Mouse (Mus musculus) kidney, adult 2 months (tissue): ENCODE measurements at regions not wholly inside any gene's neighbourhood (a gene's known extent, or its start where the extent isn't known, plus 50 kb on each side); places are given as distances from the start of the nearest gene placed in this dataset.

Experiments used
- DNase-seq: peaks from one replicate; pipeline ENCODE4 v3.0.0; 2021
- H3K27ac ChIP-seq: fragments of 200-500 bp; 2 replicates; pipeline ENCODE4 v1.5.1; 2012; ENCODE audit warnings: low read depth, low read length, control low read depth, inconsistent platforms; ENCODE audit not compliant: insufficient read depth
- H3K27me3 ChIP-seq: fragments of 200-500 bp; replicated peaks from 2 replicates; pipeline ENCODE4 v1.6.1; 2012; ENCODE audit warnings: mild to moderate bottlenecking, moderate library complexity, low read length, inconsistent platforms; ENCODE audit not compliant: control insufficient read depth, insufficient read depth
- H3K36me3 ChIP-seq: fragments of 200-500 bp; 2 replicates; pipeline ENCODE4 v1.6.1; 2012; ENCODE audit warnings: mild to moderate bottlenecking, moderate library complexity, low read length, inconsistent platforms; ENCODE audit not compliant: control insufficient read depth, insufficient read depth
- H3K4me1 ChIP-seq: fragments of 200-500 bp; 2 replicates; pipeline ENCODE4 v1.6.1; 2011; ENCODE audit warnings: low read length; ENCODE audit not compliant: control insufficient read depth, insufficient read depth
- H3K4me3 ChIP-seq: fragments of 200-500 bp; 2 replicates; pipeline ENCODE4 v1.5.1; 2011; ENCODE audit warnings: mild to moderate bottlenecking, low read depth, low read length, control low read depth; ENCODE audit not compliant: insufficient read depth
- CTCF ChIP-seq: fragments of 200-500 bp; conservative IDR thresholded peaks from 2 replicates; pipeline ENCODE4 v1.5.1; 2011; ENCODE audit warnings: low read depth, mild to moderate bottlenecking, control low read depth, low read length, moderate library complexity, mixed read lengths; ENCODE audit not compliant: insufficient read depth, insufficient read length
- POLR2A ChIP-seq: fragments of 200-500 bp; IDR thresholded peaks from one replicate; pipeline ENCODE4 v1.6.1; 2011; ENCODE audit warnings: low read depth, low read length, control low read depth
- WGBS: fragments of 180-500 bp; shearing (Covaris S2); methylation state at CpG from one replicate; pipeline ENCODE4 v1.1.7; 2018; 5-methylcytosine and 5-hydroxymethylcytosine counted together

DNA sequence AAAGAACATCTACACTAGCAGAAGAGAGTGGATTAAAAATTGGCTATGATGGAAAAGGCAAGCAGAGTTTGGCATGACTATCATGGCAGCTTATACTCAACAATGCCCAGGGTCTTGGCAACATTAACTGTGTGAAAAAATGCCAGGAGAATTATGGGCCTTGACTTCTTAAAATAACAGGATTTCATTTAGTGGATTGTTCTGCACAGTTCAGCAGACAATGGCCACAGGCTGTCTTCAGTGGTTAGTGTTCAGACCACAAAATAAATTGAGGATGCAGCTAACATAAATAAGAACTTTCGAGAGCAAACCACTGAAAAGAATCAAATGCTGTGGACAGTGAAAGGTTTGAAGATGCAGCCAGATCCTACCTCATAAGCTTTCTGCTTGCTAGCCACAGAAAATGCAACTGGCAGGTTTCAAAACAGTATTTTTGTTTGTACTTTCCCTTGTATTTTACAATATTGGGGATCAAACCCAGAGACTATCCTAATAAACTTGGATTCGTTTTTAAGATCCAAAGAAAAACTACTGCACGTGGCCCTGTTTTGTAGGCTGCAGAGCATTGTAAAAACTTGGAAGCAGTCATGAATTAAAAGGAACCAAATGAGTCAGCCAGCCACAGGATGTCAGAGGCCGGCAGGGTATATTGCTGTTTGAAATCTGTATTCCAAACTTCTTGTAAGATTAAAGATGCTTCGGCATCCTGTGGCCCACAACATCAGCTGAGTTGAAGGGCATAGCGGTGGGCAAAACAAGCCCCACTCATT is 603.2 kb upstream of the Klf6 start:
- Histone ChIP-seq H3K27ac (no peak overlapping the region), H3K4me1 (no peaks in the 10 kb centered on the region), H3K36me3 (no peaks in the 10 kb centered on the region), H3K27me3 (no peaks in the 10 kb centered on the region), H3K4me3 (no peak overlapping the region)
- TF ChIP-seq POLR2A = no peak
- DNase-seq = no peak
- 54% methylated on average over 6 of the region's 6 CpGs for WGBS

DNA sequence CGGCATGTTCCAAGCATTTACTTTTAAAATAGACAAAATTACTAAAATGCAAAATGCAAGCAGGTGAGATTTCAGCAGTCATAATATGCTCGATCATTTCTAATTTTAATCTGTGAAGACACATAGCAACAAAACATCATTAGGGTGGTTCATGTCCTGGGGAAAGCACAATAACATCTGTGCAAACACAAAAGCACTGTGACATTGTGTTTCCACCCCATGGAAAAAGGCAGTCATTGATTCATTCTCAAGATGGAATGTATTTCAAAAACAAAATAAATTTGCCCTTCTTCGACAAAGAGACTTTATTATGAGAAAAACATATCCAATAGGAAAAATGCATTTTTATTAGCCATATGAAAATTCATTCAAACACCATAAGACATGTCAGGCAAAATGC is 601.5 kb upstream of the Klf6 start:
- Histone ChIP-seq H3K36me3 (no peaks in the 10 kb centered on the region; the same call in 1 of the 2 replicates), H3K27ac (no peak overlapping the region), H3K4me3 (no peak overlapping the region), H3K27me3 (no peaks in the 10 kb centered on the region), H3K4me1 (no peaks in the 10 kb centered on the region)
- no peak for TF ChIP-seq CTCF
- no peak for DNase-seq
- 85% methylated on average over 3 of the region's 3 CpGs for WGBS

DNA sequence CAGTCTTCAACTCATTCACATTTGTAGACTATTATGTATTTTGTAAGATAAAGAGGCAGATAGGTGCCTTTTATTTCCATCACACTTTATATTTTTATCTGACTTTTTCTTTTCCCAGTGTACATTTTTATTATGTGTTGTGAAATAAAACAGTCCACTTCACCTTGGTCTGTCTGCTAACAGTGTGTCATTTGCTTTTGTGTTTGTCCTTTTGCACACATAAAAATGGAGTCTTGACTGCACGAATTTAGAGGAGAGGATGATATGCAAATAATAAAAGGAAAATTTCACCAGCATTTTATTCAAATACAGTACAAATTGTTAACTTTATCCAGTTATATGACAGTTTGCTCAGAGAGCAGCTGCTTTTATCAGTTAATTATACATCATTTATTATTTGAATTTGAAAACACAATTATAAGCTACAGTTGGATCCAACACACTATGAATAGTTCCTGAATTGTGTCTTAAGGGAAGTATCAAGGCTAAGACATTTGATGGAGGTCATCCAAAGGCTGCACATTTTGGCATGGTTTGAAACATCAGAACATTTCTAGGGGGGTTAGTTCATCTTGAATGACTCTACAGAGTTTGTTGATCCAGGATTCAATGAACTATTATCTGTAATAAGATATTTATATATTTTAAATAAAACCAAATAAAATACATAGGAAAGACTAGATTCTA is 588.6 kb upstream of the Klf6 start:
- 76% methylated on average over 1 of the region's 1 CpGs for WGBS
- no peaks in the 10 kb centered on the region for H3K27me3 ChIP-seq
- H3K4me3 ChIP-seq = no peak overlapping the region
- DNase-seq = no peak
- no peak overlapping the region for H3K27ac ChIP-seq
- H3K4me1 ChIP-seq = no peaks in the 10 kb centered on the region
- no peak for TF ChIP-seq CTCF
- TF ChIP-seq POLR2A = no peak
- H3K36me3 ChIP-seq = no peaks in the 10 kb centered on the region

GRCm38 (mm10) chr13:5276564-5276963 is 584.7 kb upstream of the Klf6 start:
- 70% methylated on average over 1 of the region's 1 CpGs for WGBS
- Histone ChIP-seq H3K27ac (no peak overlapping the region), H3K36me3 (no peaks in the 10 kb centered on the region), H3K4me3 (no peak overlapping the region), H3K27me3 (no peaks in the 10 kb centered on the region), H3K4me1 (no peaks in the 10 kb centered on the region)
- no peak for DNase-seq
- TF ChIP-seq CTCF = no peak
- TF ChIP-seq POLR2A = no peak

GRCm38 (mm10) chr13:5289753-5290449 is 571.4 kb upstream of the Klf6 start:
- H3K27ac ChIP-seq = no peak overlapping the region

DNA sequence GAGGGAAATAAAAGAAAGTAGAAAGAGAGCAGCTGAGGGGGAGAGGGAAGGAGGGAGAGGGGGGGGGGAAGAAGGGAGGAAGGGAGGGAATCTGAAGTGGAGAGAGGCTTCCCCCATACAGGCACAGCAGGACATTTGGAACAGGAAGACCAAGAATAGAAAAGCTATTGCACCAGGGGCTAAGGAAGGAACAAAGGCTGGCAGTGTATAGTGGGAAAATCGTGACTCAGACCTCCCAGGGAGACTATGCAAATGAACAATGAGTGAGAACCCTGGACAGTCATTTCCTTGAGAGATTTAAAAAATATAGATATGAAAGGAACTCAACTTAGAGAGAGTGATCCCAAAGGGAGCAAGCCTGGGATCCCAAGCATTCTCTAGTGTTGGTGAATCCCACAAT is 559.1 kb upstream of the Klf6 start:
- Histone ChIP-seq H3K4me3 (no peak overlapping the region), H3K36me3 (no peaks in the 10 kb centered on the region), H3K27ac (no peak overlapping the region), H3K27me3 (no peaks in the 10 kb centered on the region), H3K4me1 (no peaks in the 10 kb centered on the region)
- no peak for TF ChIP-seq POLR2A
- 23% methylated on average over 1 of the region's 1 CpGs for WGBS
- DNase-seq = peak; percentile 8

More at GRCm38 (mm10) chr13:5289753-5290449, 571.4 kb upstream of the Klf6 start:
- WGBS = 91% methylated on average over 1 of the region's 1 CpGs
- no peak for DNase-seq
- Histone ChIP-seq H3K4me3 (no peak overlapping the region), H3K4me1 (no peaks in the 10 kb centered on the region), H3K27me3 (no peaks in the 10 kb centered on the region), H3K36me3 (no peaks in the 10 kb centered on the region)
- no peak for TF ChIP-seq CTCF
- TF ChIP-seq POLR2A = no peak

- Histone ChIP-seq H3K27me3 (no peaks in the 10 kb centered on the region), H3K4me1 (0 out of 2 replicates have a peak, but pooled peaks cover 4% of the 10 kb centered on the region), H3K36me3 (no peaks in the 10 kb centered on the region), H3K4me3 (no peak overlapping the region), H3K27ac (no peak overlapping the region)
- TF ChIP-seq CTCF (no peak), POLR2A (no peak)
- no peak for DNase-seq
- WGBS = 82% methylated on average over 4 of the region's 4 CpGs
Measured at GRCm38 (mm10) chr13:5306688-5307087, 554.6 kb upstream of the Klf6 start.
